Mouse (Mus musculus): ENCODE data around the gene Tnfsf15. TPM values are rescaled to one million over a fixed set of nuclear protein-coding genes. Genes with fewer than 3 reads are reported as not detected.

Gene Tnfsf15
- polyA plus RNA-seq, 1 experiment: 0.55 TPM

- H3K4me1 ChIP-seq (ENCODE audit: control insufficient read depth, insufficient read depth, low read length): peaks cover 27% of the 10 kb centered on the region
- H3K36me3 ChIP-seq (ENCODE audit: control insufficient read depth, insufficient read depth, low read length): no peaks in the 10 kb centered on the region
- H3K27ac ChIP-seq (ENCODE audit: insufficient read depth, low read depth, low read length): peak overlapping the region; percentile 69
- WGBS: 79% methylated on average over 5 of the region's 5 CpGs
- TF ChIP-seq POLR2A (IDR thresholded peaks at IDR 0.05; ENCODE audit: low read depth, low read length) (no peak), CTCF (conservative IDR thresholded peaks at IDR 0.05; ENCODE audit: insufficient read depth, insufficient read length, low read depth, low read length) (no peak)
- no peak for DNase-seq
- H3K4me3 ChIP-seq (ENCODE audit: insufficient read depth, low read depth, low read length): no peak overlapping the region
- no peaks in the 10 kb centered on the region for H3K27me3 ChIP-seq (replicated peaks; ENCODE audit: control insufficient read depth, insufficient read depth, low read length)
Observed at GRCm38 (mm10) chr4:63742763-63743371, 2.0 kb downstream of the Tnfsf15 start.

GRCm38 (mm10) chr4:63742101-63742500, 2.8 kb downstream of the Tnfsf15 start:
- 21% methylated on average over 7 of the region's 7 CpGs for WGBS
- peak overlapping the region; percentile 36; the same call in 1 of the 2 replicates for H3K27ac ChIP-seq (ENCODE audit: insufficient read depth, low read depth, low read length)
- peaks cover 27% of the 10 kb centered on the region for H3K4me1 ChIP-seq (ENCODE audit: control insufficient read depth, insufficient read depth, low read length)
- no peaks in the 10 kb centered on the region for H3K27me3 ChIP-seq (replicated peaks; ENCODE audit: control insufficient read depth, insufficient read depth, low read length)
- peak; percentile 86 for DNase-seq
- TF ChIP-seq POLR2A (IDR thresholded peaks at IDR 0.05; ENCODE audit: low read depth, low read length) (no peak), CTCF (conservative IDR thresholded peaks at IDR 0.05; ENCODE audit: insufficient read depth, insufficient read length, low read depth, low read length) (no peak)
- H3K4me3 ChIP-seq (ENCODE audit: insufficient read depth, low read depth, low read length): no peak overlapping the region
- no peaks in the 10 kb centered on the region for H3K36me3 ChIP-seq (ENCODE audit: control insufficient read depth, insufficient read depth, low read length)

- Histone ChIP-seq H3K36me3 (ENCODE audit: control insufficient read depth, insufficient read depth, low read length) (no peaks in the 10 kb centered on the region), H3K4me1 (ENCODE audit: control insufficient read depth, insufficient read depth, low read length) (peaks cover 27% of the 10 kb centered on the region), H3K27me3 (replicated peaks; ENCODE audit: control insufficient read depth, insufficient read depth, low read length) (no peaks in the 10 kb centered on the region), H3K4me3 (ENCODE audit: insufficient read depth, low read depth, low read length) (no peak overlapping the region), H3K27ac (ENCODE audit: insufficient read depth, low read depth, low read length) (no peak overlapping the region)
- WGBS: 89% methylated on average over 4 of the region's 4 CpGs
- TF ChIP-seq CTCF (conservative IDR thresholded peaks at IDR 0.05; ENCODE audit: insufficient read depth, insufficient read length, low read depth, low read length): no peak
- TF ChIP-seq POLR2A (IDR thresholded peaks at IDR 0.05; ENCODE audit: low read depth, low read length): no peak
- DNase-seq: no peak
Observed at GRCm38 (mm10) chr4:63740761-63741160, 4.2 kb downstream of the Tnfsf15 start.

GRCm38 (mm10) chr4:63740001-63740400, 4.9 kb downstream of the Tnfsf15 start:
- peaks cover 27% of the 10 kb centered on the region for H3K4me1 ChIP-seq (ENCODE audit: control insufficient read depth, insufficient read depth, low read length)
- DNase-seq: no peak
- no peak for TF ChIP-seq POLR2A (IDR thresholded peaks at IDR 0.05; ENCODE audit: low read depth, low read length)
- TF ChIP-seq CTCF (conservative IDR thresholded peaks at IDR 0.05; ENCODE audit: insufficient read depth, insufficient read length, low read depth, low read length): no peak
- no peaks in the 10 kb centered on the region for H3K27me3 ChIP-seq (replicated peaks; ENCODE audit: control insufficient read depth, insufficient read depth, low read length)
- no peak overlapping the region for H3K27ac ChIP-seq (ENCODE audit: insufficient read depth, low read depth, low read length)
- 87% methylated on average over 3 of the region's 3 CpGs for WGBS
- H3K36me3 ChIP-seq (ENCODE audit: control insufficient read depth, insufficient read depth, low read length): no peaks in the 10 kb centered on the region
- H3K4me3 ChIP-seq (ENCODE audit: insufficient read depth, low read depth, low read length): no peak overlapping the region

GRCm38 (mm10) chr4:63739524-63739923, 5.4 kb downstream of the Tnfsf15 start:
- 32% methylated on average over 7 of the region's 7 CpGs for WGBS
- H3K27ac ChIP-seq (ENCODE audit: insufficient read depth, low read depth, low read length): no peak overlapping the region
- H3K4me1 ChIP-seq (ENCODE audit: control insufficient read depth, insufficient read depth, low read length): peaks cover 27% of the 10 kb centered on the region
- H3K36me3 ChIP-seq (ENCODE audit: control insufficient read depth, insufficient read depth, low read length): no peaks in the 10 kb centered on the region
- DNase-seq: peak; percentile 74
- TF ChIP-seq CTCF (conservative IDR thresholded peaks at IDR 0.05; ENCODE audit: insufficient read depth, insufficient read length, low read depth, low read length): no peak
- TF ChIP-seq POLR2A (IDR thresholded peaks at IDR 0.05; ENCODE audit: low read depth, low read length): no peak
- H3K27me3 ChIP-seq (replicated peaks; ENCODE audit: control insufficient read depth, insufficient read depth, low read length): no peaks in the 10 kb centered on the region
- no peak overlapping the region for H3K4me3 ChIP-seq (ENCODE audit: insufficient read depth, low read depth, low read length)

GRCm38 (mm10) chr4:63738364-63738997, 6.4 kb downstream of the Tnfsf15 start:
- TF ChIP-seq POLR2A (IDR thresholded peaks at IDR 0.05; ENCODE audit: low read depth, low read length) (no peak), CTCF (conservative IDR thresholded peaks at IDR 0.05; ENCODE audit: insufficient read depth, insufficient read length, low read depth, low read length) (no peak)
- H3K4me1 ChIP-seq (ENCODE audit: control insufficient read depth, insufficient read depth, low read length): peaks cover 26% of the 10 kb centered on the region
- no peak overlapping the region for H3K4me3 ChIP-seq (ENCODE audit: insufficient read depth, low read depth, low read length)
- peak overlapping the region; percentile 57; the same call in 1 of the 2 replicates for H3K27ac ChIP-seq (ENCODE audit: insufficient read depth, low read depth, low read length)
- DNase-seq: peak; percentile 78
- no peaks in the 10 kb centered on the region for H3K36me3 ChIP-seq (ENCODE audit: control insufficient read depth, insufficient read depth, low read length)
- H3K27me3 ChIP-seq (replicated peaks; ENCODE audit: control insufficient read depth, insufficient read depth, low read length): no peaks in the 10 kb centered on the region
- 18% methylated on average over 9 of the region's 9 CpGs for WGBS

GRCm38 (mm10) chr4:63731299-63731698, 13.6 kb downstream of the Tnfsf15 start:
- no peaks in the 10 kb centered on the region for H3K27me3 ChIP-seq (replicated peaks; ENCODE audit: control insufficient read depth, insufficient read depth, low read length)
- H3K4me3 ChIP-seq (ENCODE audit: insufficient read depth, low read depth, low read length): no peak overlapping the region
- H3K36me3 ChIP-seq (ENCODE audit: control insufficient read depth, insufficient read depth, low read length): peaks cover 1% of the 10 kb centered on the region; the same call in 1 of the 2 replicates
- DNase-seq: no peak
- H3K27ac ChIP-seq (ENCODE audit: insufficient read depth, low read depth, low read length): no peak overlapping the region
- peaks cover under 1% of the 10 kb centered on the region; the same call in 1 of the 2 replicates for H3K4me1 ChIP-seq (ENCODE audit: control insufficient read depth, insufficient read depth, low read length)
- TF ChIP-seq CTCF (conservative IDR thresholded peaks at IDR 0.05; ENCODE audit: insufficient read depth, insufficient read length, low read depth, low read length) (no peak), POLR2A (IDR thresholded peaks at IDR 0.05; ENCODE audit: low read depth, low read length) (no peak)
- 73% methylated on average over 2 of the region's 2 CpGs for WGBS

Measured in kidney, adult 2 months (tissue).